Mouse (Mus musculus) megakaryocyte, embryonic 14.5 days (primary cell): ENCODE measurements around the gene Pgm5.

Experiments used
- FLI1 ChIP-seq: IDR thresholded peaks from 2 replicates; pipeline ENCODE4 v1.6.1; 2012; ENCODE audit warnings: low read length, inconsistent platforms, mixed read lengths
- GATA1 ChIP-seq: IDR thresholded peaks from 3 replicates; pipeline ENCODE4 v1.6.1; 2012; ENCODE audit warnings: mixed read lengths, low read length, inconsistent platforms, borderline replicate concordance

- no peak for TF ChIP-seq GATA1
- no peak for TF ChIP-seq FLI1
Observed at GRCm38 (mm10) chr19:24648016-24648415, 213.6 kb downstream of the Pgm5 start.
